Mouse (Mus musculus): ENCODE data around the gene Tmsb15b2. TPM values are rescaled to one million over a fixed set of nuclear protein-coding genes. Genes with fewer than 3 reads are reported as not detected.
"Not testable (repeated sequence)": the region's sequence is repeated elsewhere in the genome, so short reads cannot be mapped to it uniquely, and the experiment has no call there.

The Tmsb15b2 gene
- polyA plus RNA-seq (2017; shearing (Covaris generic)): 10 to 100 TPM; 12.5 to 78.4 TPM

DNA sequence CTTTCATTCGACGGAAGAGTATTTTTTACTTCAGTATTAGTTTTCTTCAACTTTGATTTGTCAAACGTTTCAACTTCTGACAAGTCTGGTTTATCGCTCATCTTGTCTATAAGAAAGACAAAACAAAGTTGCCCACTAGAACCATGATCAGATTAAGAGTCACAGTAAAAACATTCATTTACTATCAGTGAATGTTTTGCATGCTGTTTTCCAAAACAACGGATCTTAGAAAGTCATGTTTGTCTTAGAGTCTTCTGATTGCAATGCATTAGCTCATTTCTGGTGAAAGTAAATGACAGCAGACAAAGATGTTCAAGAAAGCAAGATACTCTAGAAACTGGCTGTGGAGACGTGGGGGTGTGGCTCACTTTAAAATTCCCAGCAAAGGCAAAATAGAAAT lies at the start of gene Tmsb15b2:
Gene Tmsb15b2 (minus strand): TSS at position 101 of the 400 bp plus-strand sequence.
- not testable (repeated sequence) for ATAC-seq

DNA sequence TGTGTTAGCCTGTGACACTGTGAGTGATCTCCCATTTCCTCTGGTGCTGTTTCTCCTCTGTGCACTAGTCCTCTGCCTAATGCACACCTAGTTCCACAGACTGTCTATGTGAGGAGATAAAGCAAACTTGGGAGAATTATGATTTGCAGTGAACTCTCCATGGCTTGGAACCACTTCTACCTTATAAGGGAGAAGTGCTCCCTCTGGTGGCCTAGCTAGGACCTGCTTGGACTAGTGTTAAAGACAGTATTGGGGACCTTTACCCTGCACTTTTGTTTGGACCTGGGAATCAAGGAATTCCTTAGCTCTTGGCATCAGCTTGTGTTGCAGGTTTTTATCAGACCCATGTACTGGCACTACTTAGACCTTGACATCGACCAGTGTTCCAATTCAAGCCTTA lies 44.0 kb upstream of the Tmsb15b2 start:
- ATAC-seq: peak; percentile 77

DNA sequence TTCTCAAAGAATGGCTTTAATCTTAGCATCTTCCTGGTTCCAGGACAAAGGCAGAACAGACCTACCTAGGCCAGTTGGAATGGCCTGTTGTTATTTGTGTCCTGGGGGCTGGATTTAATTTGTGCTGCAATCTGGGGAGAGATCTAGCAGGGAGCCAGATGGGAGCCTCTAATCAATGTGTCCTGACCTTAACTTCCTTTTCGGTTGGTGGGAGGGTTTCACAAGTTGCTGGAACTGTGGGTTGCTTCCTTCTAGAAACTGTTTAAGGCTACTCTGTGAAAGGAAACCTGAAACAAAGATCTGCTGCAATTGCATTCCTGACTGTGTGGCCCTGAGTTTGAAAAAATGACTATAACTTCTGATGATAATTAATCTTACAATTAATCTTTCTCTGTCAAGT lies 42.4 kb upstream of the Tmsb15b2 start:
- no peak for ATAC-seq

DNA sequence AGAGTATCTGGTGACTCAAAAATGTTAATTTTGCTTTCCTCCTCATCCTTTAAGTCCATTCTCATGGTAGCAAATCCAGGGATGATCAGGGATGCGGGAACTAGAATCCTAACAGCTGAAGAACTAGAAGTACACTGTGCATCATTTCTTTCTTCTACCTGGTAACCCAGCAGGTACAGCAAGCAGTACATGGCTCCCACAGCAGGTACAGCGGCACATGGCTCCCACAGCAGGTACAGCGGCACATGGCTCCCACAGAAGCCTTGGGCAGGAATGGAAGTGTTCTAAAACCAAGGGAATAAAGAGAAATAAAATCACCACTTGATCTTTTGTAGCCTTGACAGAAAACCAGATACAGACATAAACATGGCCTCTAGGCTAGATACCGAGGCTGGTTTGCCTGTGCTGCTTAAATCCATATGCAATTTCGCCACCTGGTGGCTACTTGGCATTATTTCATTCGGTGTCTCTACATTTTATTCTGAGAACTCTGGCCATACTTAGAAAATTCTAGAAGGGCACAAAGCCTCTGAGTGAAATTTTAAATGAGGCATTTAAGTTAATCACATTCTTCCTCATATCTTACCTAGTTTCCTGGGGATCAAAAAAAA lies 39.9 kb upstream of the Tmsb15b2 start:
- ATAC-seq: peak; percentile 83

DNA sequence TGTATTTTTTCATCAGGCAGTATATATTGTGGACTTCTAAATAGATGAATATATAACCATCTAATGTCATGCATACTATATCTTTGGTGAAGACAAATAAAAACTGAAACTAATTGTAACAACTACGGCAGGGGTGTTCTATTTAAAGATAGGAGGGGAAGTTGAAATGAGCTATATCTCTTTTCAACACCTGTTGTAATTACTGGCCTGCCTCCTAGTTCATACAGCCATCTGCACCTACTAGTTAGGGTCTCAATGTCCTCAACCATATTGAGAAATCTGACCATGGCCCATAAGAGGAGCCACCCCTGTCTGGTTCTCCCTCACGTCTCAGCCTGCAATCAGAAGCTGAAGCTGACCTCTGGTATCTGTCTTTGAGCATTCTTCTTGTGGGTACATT lies 21.0 kb upstream of the Tmsb15b2 start:
- ATAC-seq: no peak

DNA sequence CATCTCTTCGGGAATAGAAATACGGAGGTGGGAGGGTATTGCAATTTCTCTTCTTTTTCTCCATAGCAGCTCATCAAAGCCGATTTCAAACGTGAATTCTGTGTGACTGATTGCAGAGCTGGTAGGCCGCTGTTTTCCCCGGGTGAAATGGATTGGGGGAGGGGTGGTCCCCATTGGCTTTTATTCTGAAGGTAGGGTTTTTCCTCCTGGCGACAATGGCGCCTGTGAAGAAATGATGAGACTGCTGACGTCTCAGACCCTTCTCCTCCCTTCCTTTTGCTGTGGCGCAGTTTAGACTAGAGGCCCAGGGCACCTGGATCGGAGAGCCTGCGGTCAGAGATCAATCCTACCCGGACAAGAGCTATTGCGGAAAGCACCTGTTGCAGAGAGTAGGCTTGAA lies 18.3 kb upstream of the Tmsb15b2 start:
- no peak for ATAC-seq

DNA sequence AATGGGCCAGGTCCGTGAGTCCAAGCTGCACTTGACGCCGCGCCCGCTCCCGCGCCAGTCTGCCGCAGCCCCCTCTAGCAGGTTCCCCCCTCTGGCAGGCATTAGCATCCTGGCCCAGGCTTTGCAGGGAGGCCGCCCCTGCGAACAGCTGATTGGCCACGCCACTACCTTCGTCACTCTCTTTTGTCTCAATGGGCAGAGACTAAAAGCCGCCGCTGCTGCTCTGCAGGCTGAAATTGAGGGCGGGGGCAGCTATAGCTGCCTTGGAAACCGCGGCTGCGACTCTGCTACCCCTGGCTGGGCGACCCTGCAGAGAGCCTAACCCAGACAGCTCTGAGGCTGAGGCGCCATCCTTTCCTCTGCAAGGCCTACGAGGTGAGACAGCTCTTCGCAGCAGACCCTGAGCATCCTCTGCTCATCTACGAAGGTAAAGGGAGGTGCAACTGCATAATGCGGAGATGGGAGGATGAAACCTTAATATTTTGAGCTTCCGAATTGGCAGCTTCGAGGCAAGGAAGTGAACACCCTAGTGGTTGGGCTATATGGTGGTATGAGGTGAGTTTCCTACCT lies 17.8 kb upstream of the Tmsb15b2 start, which contains the start of gene Zcchc18:
Gene Zcchc18 (plus strand): TSS at position 178 of the 570 bp plus-strand sequence.
- peak; percentile 90 for ATAC-seq

DNA sequence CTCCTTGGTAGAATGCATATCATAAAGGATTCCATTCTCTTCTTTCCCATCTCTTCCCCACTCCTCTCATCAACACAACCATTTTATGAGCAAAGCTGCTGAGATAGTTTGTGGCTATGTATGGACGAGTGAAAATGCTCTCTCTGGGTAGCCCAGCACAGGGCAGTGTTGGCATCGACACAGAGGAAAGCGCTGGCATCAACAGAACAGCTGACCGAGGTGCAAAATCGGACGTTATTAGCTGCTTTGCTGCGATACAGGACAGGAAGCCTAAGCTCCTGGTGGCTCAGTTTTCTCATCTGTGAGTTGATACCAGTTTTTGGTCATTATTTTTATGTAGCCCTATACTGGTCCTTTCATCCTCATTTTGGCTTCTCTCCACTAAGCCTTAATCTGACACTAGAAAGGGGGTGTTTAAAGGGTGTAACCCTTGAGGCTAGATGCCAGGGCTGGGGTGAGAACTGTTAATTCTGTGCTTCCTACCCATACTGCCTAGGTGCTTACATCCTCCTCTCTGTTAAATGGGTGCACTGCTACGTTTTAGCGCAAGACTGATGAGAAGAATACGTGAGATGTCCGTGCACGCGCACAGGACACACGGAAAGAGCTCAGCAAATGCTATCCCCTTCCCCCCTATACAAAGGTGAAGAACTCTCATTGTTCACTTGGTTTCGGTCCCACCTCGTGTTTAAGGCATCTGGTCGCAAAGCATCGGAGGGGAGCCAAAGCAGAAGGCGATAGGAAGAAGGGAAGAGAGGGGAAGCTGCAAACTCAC lies 17.1 kb upstream of the Tmsb15b2 start:
- peak; percentile 53 for ATAC-seq

DNA sequence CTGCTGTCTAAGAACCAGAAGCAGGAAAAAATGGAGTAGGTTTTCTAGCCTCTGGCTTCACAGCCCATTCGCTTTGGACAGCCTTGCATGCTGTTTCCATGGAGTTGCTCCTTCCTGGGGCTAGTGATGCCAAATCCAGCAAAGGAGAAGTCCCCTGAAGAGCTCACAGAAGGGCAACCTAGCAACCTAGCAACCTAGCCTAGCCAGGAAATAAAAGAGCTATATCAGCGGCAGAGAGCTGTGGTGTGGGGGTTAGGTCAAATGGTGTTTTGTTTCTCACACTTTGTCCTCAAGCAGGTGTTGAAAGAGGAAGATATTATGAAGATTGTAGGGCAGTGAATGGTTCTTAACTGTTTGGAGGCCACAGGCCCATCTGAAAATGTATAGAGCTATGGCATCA lies 16.0 kb upstream of the Tmsb15b2 start:
- no peak for ATAC-seq

DNA sequence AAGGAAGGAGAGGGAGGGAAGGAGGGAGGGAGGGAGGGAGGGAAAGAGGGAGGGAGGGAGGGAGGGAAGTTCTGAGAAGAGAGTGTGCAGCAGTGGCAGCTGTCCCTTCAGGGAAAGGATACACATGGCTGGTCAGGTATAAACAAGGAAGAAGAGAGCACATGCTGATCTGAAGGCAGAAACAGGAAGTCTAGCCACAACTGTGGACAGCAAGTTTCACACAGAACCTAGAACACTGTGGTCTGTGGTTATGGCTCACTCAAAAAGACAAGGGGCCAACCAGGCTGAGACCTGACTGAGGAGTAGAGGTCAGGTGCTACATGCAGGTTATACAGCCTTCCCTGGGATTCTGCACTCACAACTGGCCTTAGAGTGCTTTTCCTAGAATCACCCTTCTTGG lies 10.7 kb upstream of the Tmsb15b2 start:
- peak; percentile 70 for ATAC-seq

DNA sequence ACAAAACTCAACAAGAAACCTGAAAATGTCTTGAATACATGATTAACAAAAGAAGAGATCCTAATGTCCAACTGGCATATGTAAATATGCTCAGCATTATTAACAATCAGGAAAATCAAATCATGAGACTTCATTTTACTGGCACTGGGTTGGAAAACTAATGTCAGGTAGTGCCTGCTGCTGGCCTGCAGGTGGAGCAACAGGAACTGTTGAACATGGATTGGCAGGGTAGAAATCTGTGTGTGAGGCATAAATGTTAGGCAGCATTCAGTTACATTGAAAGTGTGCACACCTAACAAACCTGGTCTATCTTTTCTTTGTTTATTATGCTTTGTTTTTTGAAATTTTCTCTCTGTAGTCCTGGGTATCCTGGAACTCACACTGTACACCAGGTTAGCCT lies 3.3 kb upstream of the Tmsb15b2 start:
- peak; percentile 33 for ATAC-seq

DNA sequence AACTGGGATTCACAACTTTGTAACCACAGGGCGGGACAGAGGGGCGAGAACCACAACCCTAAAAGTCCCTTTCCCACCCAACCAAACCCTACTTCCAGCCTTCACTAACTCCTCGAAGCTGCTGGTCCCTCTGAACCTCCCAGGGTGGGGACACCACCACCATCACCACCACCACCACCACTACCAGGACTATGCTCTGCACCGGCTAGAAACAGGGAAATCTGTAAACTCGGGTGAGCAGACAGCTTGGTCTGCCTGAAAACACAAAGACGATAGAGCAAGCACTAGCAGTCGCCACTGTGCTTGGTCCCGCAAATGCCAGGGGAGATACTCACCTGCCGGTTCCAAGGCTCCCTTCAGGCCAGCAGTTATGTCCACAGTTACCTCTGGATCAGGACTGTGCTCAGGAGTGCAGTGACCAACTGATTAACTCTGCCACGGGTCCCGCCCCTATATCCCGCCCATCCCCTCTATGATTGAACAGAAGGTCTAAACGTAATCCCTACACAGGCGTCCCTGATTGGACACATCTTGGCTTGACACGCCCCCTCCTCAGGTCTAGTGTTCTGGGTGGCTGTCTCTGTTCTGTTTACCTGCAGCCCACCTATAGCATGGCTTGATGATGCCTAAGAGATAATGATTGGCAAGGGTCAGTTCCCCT lies 1.3 kb upstream of the Tmsb15b2 start, which contains the start of the genes Tmsb15l and Tmsb15b1:
Gene Tmsb15l (minus strand): TSS at position 446 of the 661 bp plus-strand sequence.
Gene Tmsb15b1 (minus strand): TSS at position 451 of the 661 bp plus-strand sequence.
- ATAC-seq: peak; percentile 96

DNA sequence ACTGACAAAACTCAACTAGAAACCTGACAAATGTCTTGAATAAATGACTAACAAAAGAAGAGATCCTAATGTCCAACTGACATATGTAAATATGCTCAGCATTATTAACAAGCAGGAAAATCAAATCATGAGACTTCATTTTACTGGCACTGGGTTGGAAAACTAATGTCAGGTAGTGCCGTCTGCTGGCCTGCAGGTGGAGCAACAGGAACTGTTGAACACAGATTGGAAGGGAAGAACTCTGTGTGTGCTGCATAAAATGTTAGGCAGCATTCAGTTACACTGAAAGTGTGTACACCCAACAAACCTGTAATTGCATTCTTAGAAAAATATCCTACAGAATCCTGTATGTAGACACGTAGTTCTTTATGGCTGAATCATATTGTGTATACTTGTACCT lies 15.6 kb downstream of the Tmsb15b2 start:
- peak; percentile 62 for ATAC-seq

DNA sequence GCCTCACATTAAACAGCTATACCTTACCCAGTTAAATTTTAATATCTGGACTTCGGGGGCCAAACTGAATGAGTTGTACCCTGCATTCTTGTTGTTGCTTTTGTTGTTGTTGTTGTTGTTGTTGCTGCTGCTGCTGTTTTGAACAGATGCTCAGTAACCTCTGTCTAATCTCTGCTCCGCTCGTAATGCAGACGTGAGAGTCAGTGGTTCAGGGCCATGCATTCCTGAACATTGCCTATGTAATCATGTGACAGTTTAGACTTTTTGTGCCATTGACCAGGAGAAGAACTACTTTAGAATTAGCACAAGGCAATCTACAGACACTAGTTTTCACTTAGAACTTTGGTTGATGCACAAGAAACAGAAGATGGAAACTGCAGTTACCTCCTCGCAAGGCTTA lies 17.0 kb downstream of the Tmsb15b2 start:
- ATAC-seq: not testable (repeated sequence)

DNA sequence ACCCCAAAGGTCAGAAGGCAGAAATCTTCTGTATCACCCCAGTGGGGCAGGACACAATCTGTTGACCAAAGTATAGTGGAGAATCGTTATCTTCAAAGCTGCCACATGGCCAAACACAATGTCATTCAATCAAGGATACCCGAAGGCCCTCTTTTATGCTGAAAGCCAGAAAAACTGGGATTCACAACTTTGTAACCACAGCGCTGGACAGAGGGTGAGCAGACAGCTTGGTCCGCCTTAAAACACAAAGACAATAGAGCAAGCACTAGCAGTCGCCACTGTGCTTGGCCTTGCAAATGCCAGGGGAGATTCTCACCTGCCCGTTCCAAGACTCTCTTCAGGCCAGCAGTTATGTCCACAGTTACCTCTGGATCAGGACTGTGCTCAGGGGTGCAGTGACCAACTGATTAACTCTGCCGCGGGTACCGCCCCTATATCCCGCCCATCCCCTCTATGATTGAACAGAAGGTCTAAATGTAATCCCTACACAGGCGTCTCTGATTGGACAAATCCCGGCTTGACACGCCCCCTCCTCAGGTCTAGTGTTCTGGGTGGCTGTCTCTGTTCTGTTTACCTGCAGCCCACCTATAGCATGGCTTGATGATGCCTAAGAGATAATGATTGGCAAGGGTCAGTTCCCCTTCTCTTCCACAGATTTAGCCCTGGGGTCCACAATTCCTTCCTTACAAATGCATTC lies 17.6 kb downstream of the Tmsb15b2 start:
- peak; percentile 86 for ATAC-seq

DNA sequence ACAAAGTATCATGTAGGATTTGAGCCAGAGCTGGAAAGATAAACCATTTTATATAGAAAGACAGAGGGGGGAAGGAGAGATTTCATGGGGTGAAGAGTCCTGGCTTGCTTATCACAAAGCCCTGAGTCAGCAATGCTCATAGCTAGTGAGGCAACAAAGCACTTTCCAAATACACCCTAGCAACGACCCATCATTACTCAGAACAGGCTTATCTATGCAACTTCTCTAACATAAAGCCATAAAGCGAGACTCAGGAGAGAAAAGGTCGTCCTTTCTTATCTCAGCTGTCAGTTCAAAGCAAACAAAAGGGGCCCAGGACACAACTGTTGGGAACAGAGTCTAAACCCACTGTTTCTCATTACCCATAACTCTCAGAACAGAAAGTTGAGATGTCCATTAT lies 37.3 kb downstream of the Tmsb15b2 start:
- ATAC-seq: no peak

DNA sequence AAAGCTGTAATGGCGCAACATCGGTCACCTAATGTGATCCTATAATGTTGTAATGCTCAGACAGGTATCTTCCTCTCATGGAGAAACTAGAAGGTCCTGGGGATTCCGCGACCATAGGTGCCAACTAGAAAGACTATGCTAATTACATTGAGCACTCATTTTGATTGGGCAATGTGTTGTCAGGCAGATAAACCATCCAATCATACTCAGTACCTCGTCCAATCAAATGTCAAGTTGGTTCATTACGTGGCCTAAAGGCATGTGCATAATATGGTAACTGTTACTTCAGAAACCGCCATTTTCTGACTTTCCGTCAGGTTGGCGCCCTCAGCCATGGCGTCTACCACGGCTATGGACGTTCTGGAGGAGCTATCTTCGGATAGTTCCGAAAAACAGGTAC lies 48.3 kb downstream of the Tmsb15b2 start, which contains the start of gene H2bfm:
Gene H2bfm (plus strand): TSS at position 295 of the 400 bp plus-strand sequence.
- no peak for ATAC-seq

DNA sequence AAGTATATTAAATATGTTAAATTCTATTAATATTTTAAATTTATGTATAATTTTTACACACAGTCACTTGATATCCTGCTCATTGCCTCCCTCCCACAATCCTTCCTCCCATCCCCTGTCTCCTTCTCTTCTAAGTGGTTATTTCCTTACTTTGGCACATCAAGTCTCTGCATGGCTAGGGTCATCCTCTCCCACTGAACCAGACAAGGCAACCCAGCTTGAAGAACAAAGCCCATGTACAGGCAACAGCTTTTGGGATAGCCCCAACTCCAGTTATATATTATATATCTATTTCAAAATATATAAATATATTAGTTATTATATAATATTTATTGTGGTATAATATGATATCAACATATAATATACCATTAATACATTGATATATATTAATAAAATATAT lies 49.4 kb downstream of the Tmsb15b2 start:
- peak; percentile 42 for ATAC-seq
